Mouse (Mus musculus) spleen, embryonic (tissue): Measurements from ENCODE around the gene Slc1a4.

Source experiments
- CTCF ChIA-PET: fragments of 350-600 bp; sonication (Branson Sonifier 250); formaldehyde crosslinking; loops from one replicate; lab custom pipeline; 2022; lab: Charles Lee

Gene Slc1a4

GRCm38 (mm10) chr11:20332561-20333514 is at the start of gene Slc1a4:
Gene Slc1a4, minus strand, starts transcription at chr11:20332713.
- CTCF ChIA-PET: interaction anchor here (0.6 kb wide), 1 partner anchor 58 kb away, joined by 3 read pairs; no protein-coding TSS in a partner anchor

GRCm38 (mm10) chr11:20380106-20380505 is 47.6 kb upstream of the Slc1a4 start:
- CTCF ChIA-PET: interaction anchor here (0.5 kb wide), 1 partner anchor 943 kb away, joined by 10 read pairs; no protein-coding TSS in a partner anchor

- CTCF ChIA-PET: no interaction called here
Observed at GRCm38 (mm10) chr11:20376642-20377041, 44.1 kb upstream of the Slc1a4 start.

GRCm38 (mm10) chr11:20372616-20373211 is 40.2 kb upstream of the Slc1a4 start:
- CTCF ChIA-PET: no interaction called here

- CTCF ChIA-PET: no interaction called here
Observed at GRCm38 (mm10) chr11:20370486-20370885, 38.0 kb upstream of the Slc1a4 start.

GRCm38 (mm10) chr11:20366456-20366855 is 33.9 kb upstream of the Slc1a4 start:
- CTCF ChIA-PET: no interaction called here

GRCm38 (mm10) chr11:20361354-20361753 is 28.8 kb upstream of the Slc1a4 start:
- CTCF ChIA-PET: no interaction called here

- CTCF ChIA-PET: no interaction called here
Observed at GRCm38 (mm10) chr11:20357684-20358447, 25.4 kb upstream of the Slc1a4 start.

- CTCF ChIA-PET: no interaction called here
Observed at GRCm38 (mm10) chr11:20348466-20348865, 16.0 kb upstream of the Slc1a4 start.

GRCm38 (mm10) chr11:20347548-20347947 is 15.0 kb upstream of the Slc1a4 start:
- CTCF ChIA-PET: no interaction called here

GRCm38 (mm10) chr11:20346369-20346768 is 13.9 kb upstream of the Slc1a4 start:
- CTCF ChIA-PET: interaction anchor here (0.6 kb wide), 1 partner anchor 17 kb away, joined by 4 read pairs; no protein-coding TSS in a partner anchor

GRCm38 (mm10) chr11:20343952-20344351 is 11.4 kb upstream of the Slc1a4 start:
- CTCF ChIA-PET: no interaction called here

GRCm38 (mm10) chr11:20341598-20341997 is 9.1 kb upstream of the Slc1a4 start:
- CTCF ChIA-PET: interaction anchor here (0.7 kb wide), 1 partner anchor 14 kb away, joined by 3 read pairs; no protein-coding TSS in a partner anchor

GRCm38 (mm10) chr11:20338703-20339102 is 6.2 kb upstream of the Slc1a4 start:
- CTCF ChIA-PET: no interaction called here

- CTCF ChIA-PET: no interaction called here
Observed at GRCm38 (mm10) chr11:20334301-20334700, 1.8 kb upstream of the Slc1a4 start.

GRCm38 (mm10) chr11:20331690-20332537 is 599 bp downstream of the Slc1a4 start:
- CTCF ChIA-PET: interaction anchor here (0.6 kb wide), 1 partner anchor 57 kb away, joined by 3 read pairs; no protein-coding TSS in a partner anchor

GRCm38 (mm10) chr11:20331027-20331689 is 1.4 kb downstream of the Slc1a4 start:
- CTCF ChIA-PET: interaction anchor here (0.7 kb wide), 2 partner anchors 22 to 438 kb away, joined by 4 to 5 read pairs; no protein-coding TSS in a partner anchor

- CTCF ChIA-PET: interaction anchor here (0.5 to 0.7 kb wide), 2 partner anchors 37 to 222 kb away, joined by 3 to 4 read pairs; no protein-coding TSS in a partner anchor
Observed at GRCm38 (mm10) chr11:20329711-20330110, 2.8 kb downstream of the Slc1a4 start.

GRCm38 (mm10) chr11:20328771-20329170 is 3.7 kb downstream of the Slc1a4 start:
- CTCF ChIA-PET: interaction anchor here (0.7 kb wide), 1 partner anchor 18 kb away, joined by 4 read pairs; no protein-coding TSS in a partner anchor
